Mouse (Mus musculus) induced T-regulatory cell, adult 2 months (primary cell): Measurements from ENCODE around the gene Eral1.
A peak's percentile ranks its signal among the peaks of the same experiment; 100 is the strongest.

Source experiments
- DNase-seq: peaks from one replicate; pipeline ENCODE4 v3.0.0-alpha.2; 2012; ENCODE audit warnings: low read depth

Gene Eral1

GRCm38 (mm10) chr11:78079961-78080921, at the start of gene Eral1:
Gene Eral1, minus strand, starts transcription at chr11:78080383.
- DNase-seq, result peak; percentile 86

- DNase-seq, result no peak
These were observed 49.3 kb upstream of the Eral1 start for GRCm38 (mm10) chr11:78129458-78129857.

- no peak for DNase-seq
These were observed 46.6 kb upstream of the Eral1 start for GRCm38 (mm10) chr11:78126739-78127138.

GRCm38 (mm10) chr11:78125691-78126090, 45.5 kb upstream of the Eral1 start:
- no peak for DNase-seq

- DNase-seq, result no peak
These were observed 43.6 kb upstream of the Eral1 start for GRCm38 (mm10) chr11:78123782-78124181.

GRCm38 (mm10) chr11:78122815-78123214, 42.6 kb upstream of the Eral1 start:
- DNase-seq, result no peak

GRCm38 (mm10) chr11:78121176-78121575, 41.0 kb upstream of the Eral1 start:
- no peak for DNase-seq

GRCm38 (mm10) chr11:78119898-78120297, 39.7 kb upstream of the Eral1 start:
- no peak for DNase-seq

GRCm38 (mm10) chr11:78118467-78118866, 38.3 kb upstream of the Eral1 start:
- DNase-seq, result no peak

GRCm38 (mm10) chr11:78116146-78116410, 35.9 kb upstream of the Eral1 start:
- peak; percentile 28 for DNase-seq

- DNase-seq, result peak; percentile 85
These were observed 35.4 kb upstream of the Eral1 start for GRCm38 (mm10) chr11:78115367-78116145.

GRCm38 (mm10) chr11:78114676-78115366, 34.6 kb upstream of the Eral1 start:
- no peak for DNase-seq

- DNase-seq, result no peak
These were observed 33.4 kb upstream of the Eral1 start for GRCm38 (mm10) chr11:78113616-78114015.

GRCm38 (mm10) chr11:78104501-78104900, 24.3 kb upstream of the Eral1 start:
- DNase-seq, result no peak

GRCm38 (mm10) chr11:78102958-78103747, 23.0 kb upstream of the Eral1 start:
- DNase-seq, result peak; percentile 50

GRCm38 (mm10) chr11:78102142-78102541, 22.0 kb upstream of the Eral1 start:
- DNase-seq, result no peak

GRCm38 (mm10) chr11:78100746-78101145, 20.6 kb upstream of the Eral1 start:
- no peak for DNase-seq

GRCm38 (mm10) chr11:78097077-78097476, 16.9 kb upstream of the Eral1 start:
- no peak for DNase-seq

- DNase-seq, result no peak
These were observed 14.9 kb upstream of the Eral1 start for GRCm38 (mm10) chr11:78095144-78095516.

- peak; percentile 93 for DNase-seq
These were observed 14.4 kb upstream of the Eral1 start, which contains the start of gene Fam222b for GRCm38 (mm10) chr11:78094504-78095143. Gene Fam222b, plus strand, starts transcription at chr11:78094660.

GRCm38 (mm10) chr11:78094137-78094503, 13.9 kb upstream of the Eral1 start:
- no peak for DNase-seq
